Mouse (Mus musculus) right cerebral cortex, postnatal 14 days (tissue): ENCODE measurements around the gene Eps8l3.

ENCODE experiments used
- DNase-seq: peaks from one replicate; pipeline ENCODE4 v3.0.0; 2022

The Eps8l3 gene

DNA sequence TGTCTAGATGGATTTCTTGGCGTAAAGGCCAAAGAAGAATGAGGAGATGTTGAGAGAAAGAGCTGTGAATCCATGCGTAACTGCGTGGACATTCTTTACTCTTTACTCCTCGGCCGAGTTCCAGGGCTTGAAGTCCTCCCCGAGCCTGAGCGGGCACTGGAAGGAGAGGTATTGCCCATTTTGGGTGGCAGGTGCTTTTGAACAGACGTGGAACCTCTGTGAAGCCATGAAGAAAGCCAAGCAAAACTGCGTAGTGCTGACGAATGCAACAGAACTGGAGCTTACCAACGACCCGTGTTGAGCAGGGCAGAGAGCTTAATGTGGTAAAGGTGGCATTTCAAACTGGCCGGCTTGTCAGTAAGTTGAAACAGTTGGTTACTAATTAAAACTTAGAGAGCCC lies 21.7 kb downstream of the Eps8l3 start:
- DNase-seq, result no peak

DNA sequence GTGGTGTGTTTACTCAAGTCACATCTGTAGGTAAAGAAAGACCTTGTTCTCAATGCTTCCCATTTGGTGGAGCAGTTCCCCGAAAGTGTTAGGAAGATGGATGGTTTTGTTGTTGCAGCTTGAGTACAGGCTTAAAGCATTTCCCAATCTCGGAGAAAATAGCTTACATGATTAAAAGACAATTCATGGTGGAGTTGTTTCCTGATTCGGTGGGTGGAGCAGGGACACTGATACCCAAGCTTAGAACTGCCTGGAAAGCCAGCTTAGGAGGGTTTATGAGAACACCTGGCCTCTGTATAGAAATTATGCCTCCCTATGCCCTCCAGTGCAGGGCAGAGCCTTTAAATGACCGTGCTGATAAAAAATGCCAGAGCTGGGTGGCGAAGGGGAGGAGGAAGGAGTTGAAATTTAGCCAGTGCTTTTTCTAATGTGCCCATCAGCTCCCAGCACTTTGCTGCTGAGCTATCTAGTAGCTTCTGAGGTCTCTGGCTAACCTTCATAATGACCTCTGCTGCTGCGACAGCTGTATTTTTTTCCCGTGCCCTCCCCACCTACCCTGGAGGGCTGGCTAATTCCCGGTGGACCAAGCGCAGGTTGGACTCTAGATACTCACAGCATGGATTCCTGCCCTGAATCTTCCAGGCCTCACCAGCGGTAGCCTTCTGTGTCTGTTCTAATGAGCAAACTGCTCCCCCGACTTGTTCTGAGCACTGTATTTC lies 24.1 kb downstream of the Eps8l3 start:
- DNase-seq, result no peak

DNA sequence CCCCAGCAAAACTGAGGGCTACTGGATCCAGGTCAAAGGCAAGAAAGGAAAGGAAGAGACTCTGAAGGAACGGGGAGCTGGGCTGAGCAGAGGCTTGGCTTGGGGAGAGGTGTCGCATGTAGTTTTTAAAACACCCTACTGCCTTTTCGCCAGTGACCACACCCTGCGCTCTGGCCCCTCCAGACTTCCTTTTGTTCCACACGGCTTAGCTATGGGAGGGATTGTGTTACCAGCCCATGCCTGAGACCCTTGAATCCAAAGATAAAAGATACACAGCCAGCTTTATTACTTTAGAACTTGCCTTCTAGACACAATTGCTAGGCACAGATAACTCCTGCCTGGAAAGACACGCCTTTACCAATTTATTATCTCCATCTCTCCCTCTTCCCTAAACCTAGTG lies 28.9 kb downstream of the Eps8l3 start:
- no peak for DNase-seq

DNA sequence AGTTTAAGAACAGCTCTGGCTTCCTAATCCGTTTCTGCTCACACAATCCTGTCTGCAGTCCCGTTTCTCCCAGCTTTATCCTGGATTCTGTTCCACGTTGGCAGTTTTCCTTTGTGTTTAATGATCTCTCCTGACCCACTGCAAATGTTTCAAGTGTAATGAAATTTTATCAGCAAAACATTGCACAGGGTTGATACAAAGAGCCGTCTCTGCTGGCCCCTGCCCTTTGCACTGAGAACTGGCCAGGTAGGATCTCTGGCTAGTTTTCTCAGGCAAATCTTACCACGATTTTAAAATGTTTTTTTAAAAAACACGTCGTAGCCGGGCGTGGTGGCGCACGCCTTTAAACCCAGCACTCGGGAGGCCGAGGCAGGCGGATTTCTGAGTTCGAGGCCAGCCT lies 39.6 kb downstream of the Eps8l3 start:
- no peak for DNase-seq

DNA sequence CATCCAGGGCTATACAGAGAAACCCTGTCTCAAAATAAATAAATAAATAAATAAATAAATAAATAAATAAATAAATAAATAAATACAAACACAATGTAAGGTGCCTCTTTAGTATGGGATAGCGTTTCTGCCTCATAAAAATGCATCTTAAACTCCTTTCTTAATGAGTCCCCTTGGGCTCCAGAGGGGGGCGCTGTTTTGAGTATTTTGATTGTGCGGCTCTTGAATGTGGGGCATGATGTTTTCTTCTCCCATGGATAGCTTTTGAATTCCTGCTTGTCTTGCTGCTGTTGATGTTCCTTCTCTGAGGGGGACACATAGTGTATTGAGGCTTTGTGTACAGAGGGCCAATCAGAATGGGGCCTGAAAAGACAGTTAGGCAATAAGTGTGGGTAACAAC lies 40.1 kb downstream of the Eps8l3 start:
- DNase-seq, result no peak

DNA sequence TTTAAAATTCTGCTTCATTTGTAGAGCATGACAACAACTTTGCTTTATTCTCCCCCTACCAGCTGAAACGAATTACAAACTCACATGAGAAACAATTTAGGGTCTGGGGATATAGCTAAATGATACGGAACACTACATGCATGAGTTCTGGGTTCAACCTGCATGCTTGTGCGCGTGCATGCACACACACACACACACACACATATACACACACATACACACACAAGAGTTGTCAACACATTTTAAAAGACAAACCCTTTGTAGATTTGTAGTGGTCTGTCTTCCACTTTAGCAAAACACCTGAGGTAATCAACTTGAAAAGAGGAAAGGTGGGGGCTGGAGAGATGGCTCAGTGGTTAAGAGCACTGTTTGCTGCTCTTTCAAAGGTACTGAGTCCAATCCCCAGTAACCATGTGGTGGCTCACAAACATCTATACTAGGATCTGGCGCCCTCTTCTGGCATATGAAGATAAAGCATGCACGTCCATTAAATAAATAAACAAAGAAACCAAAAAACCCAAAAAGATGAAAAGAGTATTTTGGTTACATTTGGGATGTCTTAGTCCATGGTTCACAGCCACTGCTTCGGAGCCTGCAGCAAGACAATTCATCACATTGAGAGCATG lies 40.9 kb downstream of the Eps8l3 start:
- DNase-seq, result peak; percentile 62

DNA sequence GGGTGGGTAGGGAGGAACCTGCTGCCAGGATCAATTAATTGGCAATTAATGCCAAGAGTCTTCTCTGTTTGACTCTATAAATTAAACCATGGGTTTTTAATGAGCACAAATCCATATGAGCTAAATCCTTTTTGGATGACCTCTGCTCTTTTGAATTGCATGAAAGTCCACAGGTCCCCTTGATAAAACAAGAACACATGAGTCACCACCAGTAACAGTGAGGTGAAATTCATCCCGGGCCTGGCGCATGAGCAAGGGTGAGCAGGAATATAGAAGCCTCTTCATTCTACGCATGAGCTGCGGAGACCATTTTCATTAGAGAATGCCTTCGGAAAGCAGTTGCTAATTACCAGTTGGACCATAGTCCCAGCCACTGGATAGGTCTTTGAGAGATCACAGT lies 43.3 kb downstream of the Eps8l3 start:
- no peak for DNase-seq

DNA sequence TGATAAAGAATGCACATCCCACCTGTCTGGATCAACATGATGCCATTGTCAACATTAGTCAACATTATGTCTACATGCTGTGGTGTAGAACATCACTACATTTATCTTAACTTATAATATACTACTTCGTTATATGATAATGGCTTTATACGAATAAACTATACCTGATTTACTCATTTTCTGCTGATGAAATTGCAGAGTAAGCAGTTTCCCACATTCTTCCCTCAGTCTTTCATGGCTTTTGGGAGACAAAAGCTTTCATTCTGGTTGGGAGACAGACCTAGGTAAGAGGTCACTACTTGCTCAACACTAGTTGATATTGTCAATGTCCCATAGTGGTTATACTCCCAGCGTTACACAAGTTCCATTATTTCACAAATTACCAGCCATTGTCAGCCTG lies 48.3 kb downstream of the Eps8l3 start:
- DNase-seq, result no peak

DNA sequence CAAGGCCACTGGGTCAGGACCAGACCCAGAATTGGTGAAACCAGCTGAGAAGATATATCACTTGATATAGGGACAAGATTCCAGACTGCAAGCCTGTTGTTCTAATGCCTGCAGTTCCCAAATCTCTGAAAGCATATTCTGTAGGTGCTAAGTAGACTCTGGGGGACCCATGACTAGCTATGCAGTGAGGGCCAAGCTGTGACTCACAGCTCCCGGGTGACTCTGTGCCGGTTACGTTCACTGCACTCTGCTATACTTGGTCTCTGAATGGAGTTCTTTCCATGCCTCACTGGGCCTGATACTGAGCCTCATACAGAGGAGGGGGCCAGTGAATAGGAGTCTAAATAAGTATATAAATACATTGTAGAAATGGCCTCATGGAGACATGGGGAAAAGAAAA lies 50.8 kb downstream of the Eps8l3 start:
- no peak for DNase-seq

DNA sequence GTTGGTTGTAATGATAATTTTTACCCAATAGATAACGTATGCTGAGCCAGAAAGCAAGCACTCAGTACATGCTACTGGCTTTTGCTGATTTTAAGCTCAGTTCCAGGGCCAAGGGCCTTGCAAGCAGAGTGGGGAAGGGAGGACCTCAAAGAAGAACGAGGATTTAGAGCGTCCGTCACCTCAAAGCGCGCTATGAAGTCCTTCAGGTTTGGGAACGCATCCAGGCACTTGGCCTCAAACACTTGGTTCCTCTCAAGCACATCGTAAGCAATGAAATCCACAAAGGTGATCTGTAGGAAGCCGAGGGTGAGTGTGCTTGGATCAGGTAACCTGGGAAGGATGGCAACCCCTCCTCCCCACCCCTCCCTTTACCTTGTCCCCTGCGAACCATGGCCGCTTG lies 51.7 kb downstream of the Eps8l3 start:
- DNase-seq, result no peak

DNA sequence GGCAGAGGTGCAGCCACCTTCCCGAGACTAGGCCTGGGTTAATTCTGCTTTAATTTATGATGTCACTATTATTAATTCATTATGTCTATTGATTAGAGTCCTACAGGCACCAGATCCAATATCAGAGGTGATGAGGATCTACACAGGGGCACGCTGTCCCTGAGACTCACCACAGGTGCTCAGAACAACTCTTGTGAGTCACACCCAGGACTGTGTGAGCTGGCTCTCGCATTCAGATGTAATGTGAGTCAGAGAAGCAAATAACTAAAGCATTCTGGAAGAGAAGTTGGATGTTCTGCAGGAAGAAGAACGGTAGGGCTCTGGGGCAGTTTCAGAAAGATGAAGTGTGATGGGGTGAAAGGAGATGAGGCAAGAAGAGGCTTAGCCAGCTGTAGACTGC lies 52.2 kb downstream of the Eps8l3 start:
- no peak for DNase-seq

DNA sequence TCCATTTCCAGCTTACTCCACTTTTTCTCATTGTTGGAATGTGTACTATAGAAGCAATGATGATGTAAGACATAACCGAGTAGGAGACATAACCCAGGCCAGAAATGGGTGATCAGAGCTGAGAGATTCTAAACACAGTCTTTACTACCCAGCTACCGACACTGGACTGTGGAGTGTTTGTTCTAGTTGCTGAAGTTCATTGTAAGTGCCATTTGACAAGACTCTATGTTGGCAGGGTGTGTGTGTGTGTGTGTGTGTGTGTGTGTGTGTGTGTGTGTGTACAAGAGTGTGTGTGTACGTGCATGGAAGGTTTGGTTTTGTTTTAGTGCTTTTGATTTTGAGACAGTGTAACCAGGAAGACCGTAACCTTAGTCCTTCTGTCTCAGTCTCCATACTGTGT lies 52.7 kb downstream of the Eps8l3 start:
- DNase-seq, result no peak

DNA sequence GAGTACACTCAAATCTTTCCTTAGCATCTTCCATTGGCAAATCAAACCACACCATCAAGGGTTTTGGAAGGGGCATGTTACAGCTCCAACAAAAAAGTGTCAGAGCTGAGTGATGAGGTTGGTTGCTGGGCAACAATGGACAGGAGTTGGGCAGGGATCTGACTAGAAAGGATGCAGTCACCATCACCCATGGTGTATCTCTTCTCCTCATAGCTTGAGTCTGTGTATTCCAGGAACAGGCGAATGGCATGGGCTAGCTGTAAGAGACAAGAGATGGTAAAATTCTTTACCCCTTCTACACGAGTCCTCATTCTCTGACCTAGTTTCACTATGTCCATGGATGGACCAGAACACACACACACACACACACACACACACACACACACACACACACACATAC lies 54.1 kb downstream of the Eps8l3 start:
- DNase-seq, result no peak

DNA sequence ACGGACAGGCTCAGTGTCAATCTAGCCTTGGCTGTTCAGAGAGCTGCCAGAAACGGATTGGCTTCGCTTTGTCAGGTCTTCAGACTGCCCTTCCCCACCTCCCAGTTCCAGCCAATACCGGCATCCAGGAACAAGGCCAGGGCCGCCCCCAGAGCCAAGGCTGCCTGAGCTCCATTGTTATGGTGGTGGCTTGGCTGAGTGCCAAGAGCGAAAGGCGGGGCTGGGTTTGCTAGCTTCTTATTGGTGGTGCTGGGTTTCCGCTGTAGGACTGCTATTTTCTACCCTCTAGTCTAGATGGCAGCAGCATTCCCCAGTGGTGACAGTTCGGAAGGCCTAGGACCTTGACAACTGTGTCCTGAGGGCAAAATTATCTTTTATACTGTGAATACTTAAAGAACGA lies 54.6 kb downstream of the Eps8l3 start, which contains the start of gene Gstm7:
TSS of gene Gstm7 (minus strand) at position 148 of the 400 bp plus-strand sequence.
- DNase-seq, result peak; percentile 97

DNA sequence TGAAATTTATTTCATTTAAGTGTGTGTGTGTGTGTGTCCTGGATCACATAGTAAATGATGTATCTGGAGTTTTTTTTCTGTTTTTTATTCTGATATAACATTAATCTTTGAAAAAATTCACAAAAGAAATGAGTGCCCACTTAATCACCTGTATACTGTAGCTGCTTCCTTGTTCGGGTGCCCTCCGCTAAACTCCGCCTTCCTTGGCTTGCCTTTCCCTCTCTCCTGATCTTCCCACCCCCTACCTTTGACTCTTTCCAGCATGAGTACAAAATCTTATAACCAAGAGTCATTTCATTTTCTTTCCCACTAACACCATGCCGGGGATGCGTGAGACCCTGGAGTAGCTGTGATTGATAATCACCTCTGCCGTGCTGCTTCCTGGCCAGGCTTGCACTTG lies 55.1 kb downstream of the Eps8l3 start:
- no peak for DNase-seq

DNA sequence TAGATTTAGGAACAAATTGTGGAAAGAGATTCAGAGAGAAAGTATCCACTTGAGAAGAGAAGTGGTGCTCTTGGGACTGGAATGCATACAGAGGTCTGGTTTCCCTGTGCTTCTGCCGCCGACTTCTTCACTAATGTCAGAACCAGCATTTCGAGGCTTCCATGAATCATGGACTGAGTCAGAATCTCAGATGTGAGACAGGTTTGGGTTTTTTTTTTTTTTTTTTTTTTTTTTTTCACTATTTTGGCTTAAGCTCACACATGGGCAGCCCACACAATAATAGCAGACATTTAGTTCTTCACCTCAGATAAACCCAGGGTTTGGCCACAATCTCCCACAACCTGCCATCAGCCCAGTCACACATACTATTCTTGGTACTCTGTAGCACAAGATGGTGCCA lies 58.2 kb downstream of the Eps8l3 start:
- DNase-seq, result no peak

DNA sequence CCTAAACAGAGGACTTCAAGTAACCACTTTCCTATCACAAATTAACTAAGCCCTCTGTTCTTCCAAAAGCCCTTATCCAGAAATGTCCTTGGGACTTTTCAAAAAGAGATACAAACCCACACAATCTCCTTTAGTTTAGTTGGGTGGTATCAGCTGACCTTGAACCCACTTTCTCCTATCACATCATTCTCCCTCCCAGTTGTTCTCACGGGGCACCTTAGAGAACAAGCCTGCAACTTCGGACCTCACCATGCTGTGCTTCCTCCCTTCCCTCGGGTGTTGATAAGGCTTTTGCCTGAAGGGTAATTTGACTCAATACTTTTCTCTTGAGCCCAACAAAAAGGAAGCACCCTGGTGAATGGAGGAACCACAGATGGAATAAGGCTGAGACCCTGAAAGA lies 58.9 kb downstream of the Eps8l3 start:
- DNase-seq, result no peak

DNA sequence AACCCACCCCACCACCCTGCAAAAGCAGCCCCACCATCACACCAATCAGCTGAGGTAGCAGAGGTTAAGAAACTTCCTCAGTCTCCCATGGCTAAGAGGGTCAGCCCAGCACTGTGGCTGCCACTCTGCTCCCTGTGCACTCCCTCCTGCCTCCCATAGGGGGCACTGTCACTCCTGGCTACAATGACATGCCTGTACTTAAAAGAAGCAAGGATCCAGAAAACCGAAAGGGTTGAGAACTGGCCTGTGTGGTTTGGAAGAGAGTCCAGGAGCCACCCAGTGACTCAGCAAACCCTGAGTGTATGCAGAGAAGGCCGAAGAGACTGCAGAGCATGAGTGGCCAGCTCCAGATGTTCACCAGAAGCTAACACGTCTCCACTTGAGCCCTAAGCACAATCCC lies 62.4 kb downstream of the Eps8l3 start:
- peak; percentile 38 for DNase-seq

DNA sequence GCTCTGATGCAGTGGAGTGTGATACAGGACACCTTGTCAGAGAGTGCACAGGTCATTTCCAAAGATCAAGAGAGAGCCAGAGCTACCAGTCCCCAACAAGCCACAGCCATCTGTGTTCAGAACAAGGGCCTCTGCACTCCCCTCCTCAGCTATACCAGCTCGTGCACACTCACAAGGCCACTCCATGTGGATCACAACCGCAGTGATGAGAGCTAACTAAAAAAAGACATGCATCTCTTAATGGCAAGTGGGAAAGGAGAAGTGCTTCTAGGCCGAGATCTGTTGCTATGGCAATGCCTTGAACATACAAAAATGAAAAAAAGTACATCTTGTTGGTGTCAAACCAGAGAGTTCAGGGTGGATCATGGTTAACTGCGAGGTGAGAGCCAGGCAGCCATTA lies 62.8 kb downstream of the Eps8l3 start:
- no peak for DNase-seq

DNA sequence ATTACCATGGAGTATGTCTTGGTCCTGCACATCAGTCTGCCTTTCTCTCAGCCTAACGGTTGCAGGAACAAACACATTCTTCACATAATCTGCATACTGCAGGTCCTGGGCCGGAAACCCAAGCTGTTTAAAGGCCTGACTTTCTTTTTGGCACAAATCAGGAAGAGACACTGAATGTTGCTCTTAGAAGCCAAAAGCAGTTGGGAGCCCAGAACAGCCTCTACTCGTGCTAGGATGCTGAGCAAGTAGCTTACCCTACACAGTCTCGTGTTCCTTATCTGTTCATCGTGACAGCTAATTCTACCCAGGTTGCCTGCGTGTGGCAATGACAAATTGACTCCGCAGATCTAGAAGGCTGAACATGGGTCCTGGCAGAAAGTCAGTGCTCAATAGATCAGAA lies 63.5 kb downstream of the Eps8l3 start:
- no peak for DNase-seq

DNA sequence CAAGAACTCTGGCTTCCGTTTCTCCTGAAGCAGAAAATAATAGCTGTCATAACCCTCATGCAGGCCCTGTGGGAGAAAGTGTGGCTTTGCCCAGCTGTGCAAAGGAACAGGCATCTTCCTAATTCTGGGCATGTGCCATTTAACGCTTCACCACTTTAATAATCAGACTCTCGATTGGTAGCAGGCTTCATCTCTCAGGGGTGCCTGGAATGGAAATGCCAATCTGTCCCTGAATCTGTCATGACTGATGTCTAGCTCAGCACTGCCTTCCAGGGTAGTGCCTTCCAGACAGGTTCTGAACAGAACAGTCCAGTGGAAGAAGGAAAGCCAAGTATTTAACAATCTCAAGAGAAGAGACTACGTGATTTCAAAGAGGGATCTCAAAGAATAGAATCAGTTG lies 64.2 kb downstream of the Eps8l3 start:
- DNase-seq, result no peak
